Mouse (Mus musculus): ENCODE results near the gene Rnaseh2b.

Gene Rnaseh2b

GRCm38 (mm10) chr14:62292488-62293339, at the start of gene Rnaseh2b, which contains the start of gene Dleu7:
Gene Rnaseh2b (plus strand): TSS chr14:62292589.
Gene Dleu7 (minus strand): TSS chr14:62293047.
- DNase-seq (ENCODE audit: low read depth, low spot score): peak; percentile 81

DNA sequence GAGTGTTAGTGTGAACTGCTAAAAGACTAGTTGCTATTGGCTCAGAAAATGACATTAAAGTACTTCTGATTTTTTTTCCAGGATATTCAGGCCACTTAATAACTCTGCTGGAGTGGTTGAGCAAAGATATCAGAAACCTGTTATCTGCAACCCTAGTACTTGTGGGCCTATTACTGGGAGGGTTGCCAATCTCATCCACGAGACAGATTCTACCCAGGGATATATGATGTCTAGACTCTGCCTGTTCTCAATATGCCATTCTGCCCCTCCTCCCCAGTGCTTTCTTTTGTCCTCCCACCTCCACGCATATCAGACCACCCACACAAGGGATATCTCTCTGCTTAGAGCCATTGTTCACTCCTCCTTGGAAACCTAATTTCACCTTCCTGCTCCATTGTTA, 48.9 kb upstream of the Rnaseh2b start:
- DNase-seq (ENCODE audit: low read depth, low spot score): no peak

GRCm38 (mm10) chr14:62245557-62245956, 46.8 kb upstream of the Rnaseh2b start:
- DNase-seq (ENCODE audit: low read depth, low spot score): no peak

- DNase-seq (ENCODE audit: low read depth, low spot score): no peak
These were observed 44.0 kb upstream of the Rnaseh2b start for GRCm38 (mm10) chr14:62248345-62248744.

DNA sequence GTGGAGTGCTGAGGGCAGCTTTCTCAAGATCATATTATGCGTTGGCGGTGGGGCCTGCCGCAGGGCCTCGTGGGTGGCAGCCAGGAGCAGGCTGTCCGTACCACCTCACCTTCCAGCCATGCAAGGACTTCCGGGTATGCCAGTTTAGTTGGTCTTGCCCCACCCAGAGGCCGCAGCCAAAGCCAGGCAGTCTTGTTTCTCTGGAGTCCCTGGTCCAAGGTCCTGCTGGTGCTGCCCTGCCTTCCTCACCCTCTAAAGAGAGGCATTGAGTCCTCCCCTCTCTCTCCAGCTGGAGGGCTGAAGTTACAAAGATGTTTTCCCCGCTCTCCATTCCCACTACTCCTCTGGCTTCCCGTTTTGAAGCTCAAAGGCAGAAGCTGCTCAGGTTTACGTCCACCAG, 43.6 kb upstream of the Rnaseh2b start:
- no peak for DNase-seq (ENCODE audit: low read depth, low spot score)

GRCm38 (mm10) chr14:62249251-62249650, 43.1 kb upstream of the Rnaseh2b start:
- DNase-seq (ENCODE audit: low read depth, low spot score): no peak

DNA sequence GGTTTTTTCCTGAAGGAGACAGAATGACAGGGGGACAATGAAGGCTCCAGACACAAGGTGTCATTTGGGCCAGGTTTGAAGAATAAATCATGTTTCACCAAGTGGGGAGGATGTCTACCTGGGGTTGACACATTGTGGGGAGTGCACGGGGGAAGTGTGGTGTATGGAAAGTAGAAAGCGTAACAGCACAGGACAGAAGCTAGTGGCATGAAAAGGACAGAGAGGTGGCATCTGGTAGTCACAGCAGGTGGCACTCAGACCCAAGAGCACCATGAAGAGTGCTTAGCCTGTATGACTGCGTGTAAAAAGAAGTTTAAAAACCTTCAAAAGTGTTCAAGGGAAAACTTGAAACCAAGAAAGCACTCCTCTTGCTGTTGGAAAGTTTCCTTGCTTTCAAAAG, 42.3 kb upstream of the Rnaseh2b start:
- no peak for DNase-seq (ENCODE audit: low read depth, low spot score)

- DNase-seq (ENCODE audit: low read depth, low spot score): peak; percentile 85
These were observed 40.4 kb upstream of the Rnaseh2b start for GRCm38 (mm10) chr14:62251999-62252398.

- DNase-seq (ENCODE audit: low read depth, low spot score): no peak
These were observed 38.0 kb upstream of the Rnaseh2b start for GRCm38 (mm10) chr14:62254371-62254770.

DNA sequence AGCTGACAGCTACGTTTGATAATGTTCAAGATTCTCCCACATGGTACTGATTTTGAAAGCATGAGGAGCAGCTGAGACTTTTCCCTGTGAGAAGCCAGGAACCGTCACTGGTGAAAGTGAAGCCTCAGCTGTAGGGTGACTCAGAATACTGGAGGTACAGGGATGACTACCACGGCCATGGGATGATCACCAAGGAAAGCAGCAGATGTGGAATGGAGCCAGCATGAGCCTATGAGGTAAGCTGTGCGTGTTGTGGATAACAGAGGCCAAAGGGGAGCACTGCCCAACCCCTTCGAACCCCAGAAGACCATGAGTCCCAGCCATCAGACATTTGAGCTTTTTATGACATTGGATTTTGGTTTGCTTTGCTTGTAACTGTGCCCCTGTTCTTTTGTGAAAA, 36.3 kb upstream of the Rnaseh2b start:
- no peak for DNase-seq (ENCODE audit: low read depth, low spot score)

DNA sequence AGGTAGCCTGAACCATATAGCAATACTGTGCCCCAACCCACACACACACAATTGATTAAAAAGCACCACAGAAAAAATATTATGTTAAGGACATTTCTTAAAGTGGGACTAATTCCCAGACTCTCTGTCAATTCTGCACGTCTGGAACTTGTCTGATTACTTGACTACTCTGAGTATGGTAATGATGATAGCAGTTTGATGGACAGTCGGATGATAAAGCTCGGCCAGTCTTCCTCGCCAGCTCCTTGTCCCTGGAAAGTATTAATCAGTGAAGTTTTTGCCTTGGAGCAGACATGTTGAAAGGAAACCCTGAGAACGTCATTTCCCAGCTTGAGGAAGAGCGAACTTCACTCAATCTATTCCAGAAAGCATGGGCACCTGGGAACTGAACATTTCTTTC, 34.3 kb upstream of the Rnaseh2b start:
- no peak for DNase-seq (ENCODE audit: low read depth, low spot score)

GRCm38 (mm10) chr14:62258978-62259536, 33.3 kb upstream of the Rnaseh2b start:
- DNase-seq (ENCODE audit: low read depth, low spot score): no peak

DNA sequence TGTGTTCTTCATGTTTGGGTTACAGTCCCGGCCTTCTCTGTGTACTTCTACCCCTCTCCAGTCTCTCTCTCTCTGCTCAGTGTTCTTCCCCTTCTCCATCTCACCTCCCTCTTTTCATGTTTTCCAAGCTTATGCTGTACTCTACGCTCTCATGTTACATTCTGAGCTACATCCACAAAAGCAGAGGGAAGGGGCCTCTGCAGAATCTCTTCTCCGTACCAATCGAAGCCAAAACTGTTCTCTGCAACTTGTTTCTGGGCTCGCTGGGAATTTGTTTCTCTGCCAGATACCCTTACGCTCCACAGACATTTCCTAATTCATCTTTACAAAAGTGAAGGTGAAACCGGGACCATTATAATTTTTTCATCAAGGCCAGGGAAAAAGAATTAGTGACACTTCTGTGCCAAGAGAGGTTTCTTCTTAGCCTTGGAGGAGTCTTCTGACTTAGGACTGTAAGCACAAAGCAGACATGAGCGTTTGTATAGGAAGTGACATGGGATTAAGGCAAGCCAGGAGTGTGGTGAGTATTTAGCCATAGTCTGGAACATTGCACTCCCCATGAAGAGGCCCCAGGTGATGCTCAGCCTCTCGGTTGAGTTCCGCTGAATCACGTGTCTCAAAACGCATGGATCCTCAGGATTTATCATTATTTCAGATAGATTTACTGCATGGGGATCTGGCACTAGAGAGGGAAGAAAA, 21.5 kb upstream of the Rnaseh2b start:
- no peak for DNase-seq (ENCODE audit: low read depth, low spot score)

DNA sequence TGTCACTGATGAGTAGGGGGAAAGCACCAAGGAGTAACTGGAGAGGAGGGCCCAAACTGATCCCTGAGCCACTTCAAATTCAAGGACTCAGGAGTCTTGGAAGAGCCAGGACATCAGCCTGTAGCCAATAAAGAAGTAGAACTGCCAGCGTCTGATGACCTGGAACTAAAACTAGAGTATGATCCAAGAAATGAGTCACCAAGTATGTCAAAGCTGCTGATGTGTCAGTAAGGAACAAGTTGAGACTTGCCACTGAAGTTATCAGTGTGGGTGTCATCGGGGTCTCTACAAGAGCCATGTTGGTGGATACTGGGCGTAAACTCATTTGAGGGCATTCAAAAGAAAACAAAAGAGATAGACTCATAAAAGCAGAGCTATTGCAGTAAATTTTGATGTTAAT, 18.8 kb upstream of the Rnaseh2b start:
- DNase-seq (ENCODE audit: low read depth, low spot score): no peak

GRCm38 (mm10) chr14:62282974-62283373, 9.4 kb upstream of the Rnaseh2b start:
- no peak for DNase-seq (ENCODE audit: low read depth, low spot score)

- DNase-seq (ENCODE audit: low read depth, low spot score): no peak
These were observed 3.7 kb upstream of the Rnaseh2b start for GRCm38 (mm10) chr14:62288731-62289130.

GRCm38 (mm10) chr14:62291406-62291987, 892 bp upstream of the Rnaseh2b start:
- DNase-seq (ENCODE audit: low read depth, low spot score): no peak

- DNase-seq (ENCODE audit: low read depth, low spot score): no peak
These were observed 262 bp upstream of the Rnaseh2b start for GRCm38 (mm10) chr14:62292166-62292487.

GRCm38 (mm10) chr14:62298808-62299207, 6.4 kb downstream of the Rnaseh2b start:
- DNase-seq (ENCODE audit: low read depth, low spot score): no peak

DNA sequence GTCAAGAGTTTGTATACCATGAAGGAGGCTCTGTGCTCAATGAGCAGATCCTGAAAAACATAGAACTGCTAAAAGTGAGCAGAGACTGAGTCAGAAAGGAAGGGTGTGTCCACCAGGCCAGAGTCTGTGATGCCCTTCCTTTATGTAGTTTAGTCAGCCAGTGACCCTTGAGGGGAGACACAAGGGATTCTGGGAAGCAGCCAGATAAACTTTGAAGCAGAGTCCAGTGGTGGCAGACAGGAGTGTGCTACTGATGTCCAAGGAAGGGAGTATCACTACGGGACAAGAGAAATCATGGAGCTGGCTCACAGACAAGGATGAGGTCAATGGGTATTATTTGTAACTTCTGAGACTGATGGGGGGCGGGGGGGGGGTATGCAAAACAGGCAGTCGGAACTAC, 7.6 kb downstream of the Rnaseh2b start:
- DNase-seq (ENCODE audit: low read depth, low spot score): no peak

DNA sequence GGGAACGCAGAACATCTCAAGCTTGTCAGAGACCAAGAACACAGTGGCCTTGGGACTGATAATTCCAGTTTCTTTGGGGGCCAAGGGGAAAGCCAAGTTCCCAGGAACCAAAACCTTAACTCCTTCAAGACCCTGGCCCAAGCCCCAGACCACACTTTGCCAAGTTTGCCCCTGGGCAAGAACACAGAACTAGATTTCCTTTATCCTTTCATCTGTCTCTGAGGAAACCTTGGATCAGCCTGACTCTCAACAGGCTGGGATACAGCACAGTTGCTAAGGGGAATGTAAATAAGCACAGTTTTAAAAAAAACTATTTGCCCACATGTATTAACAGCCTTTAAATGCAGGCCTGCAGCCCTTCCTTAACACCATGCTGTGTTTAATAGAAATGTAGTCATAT, 15.2 kb downstream of the Rnaseh2b start:
- DNase-seq (ENCODE audit: low read depth, low spot score): no peak

GRCm38 (mm10) chr14:62309026-62309425, 16.6 kb downstream of the Rnaseh2b start:
- no peak for DNase-seq (ENCODE audit: low read depth, low spot score)

Data from forelimb bud, embryonic 11.5 days (tissue).